Mouse (Mus musculus) bone marrow macrophage, adult 2 months (primary cell): ENCODE data around the gene Gna13.

Experiments
- CTCF ChIP-seq: IDR thresholded peaks from 2 replicates; pipeline ENCODE4 v1.5.1; 2012; ENCODE audit warnings: low read depth, mild to moderate bottlenecking, low read length, moderate library complexity
- POLR2A ChIP-seq: IDR thresholded peaks from 2 replicates; pipeline ENCODE4 v1.6.1; 2012; ENCODE audit warnings: mild to moderate bottlenecking, low read depth, low read length, borderline replicate concordance

- TF ChIP-seq CTCF = no peak
- TF ChIP-seq POLR2A = no peak
Observed at GRCm38 (mm10) chr11:109349652-109350316, 12.8 kb upstream of the Gna13 start.
